Mouse (Mus musculus): Measurements from ENCODE around the gene Ell2.

- no peak for TF ChIP-seq CTCF (IDR thresholded peaks at IDR 0.05; ENCODE audit: insufficient read depth, low read length)
- TF ChIP-seq POLR2A (IDR thresholded peaks at IDR 0.05; ENCODE audit: borderline replicate concordance, extremely low read depth, low read depth, low read length): no peak
These were observed 19.6 kb upstream of the Ell2 start for GRCm38 (mm10) chr13:75686995-75687394.

All from lung, adult 2 months (tissue).